Mouse (Mus musculus): ENCODE measurements around the gene Kansl1. TPM values are rescaled to one million over a fixed set of nuclear protein-coding genes. Genes with fewer than 3 reads are reported as not detected.
"Not testable (repeated sequence)": the region's sequence is repeated elsewhere in the genome, so short reads cannot be mapped to it uniquely, and the experiment has no call there.

Kansl1 gene
- polyA plus RNA-seq, 1 experiment from 2014 or later: 33.6 TPM

DNA sequence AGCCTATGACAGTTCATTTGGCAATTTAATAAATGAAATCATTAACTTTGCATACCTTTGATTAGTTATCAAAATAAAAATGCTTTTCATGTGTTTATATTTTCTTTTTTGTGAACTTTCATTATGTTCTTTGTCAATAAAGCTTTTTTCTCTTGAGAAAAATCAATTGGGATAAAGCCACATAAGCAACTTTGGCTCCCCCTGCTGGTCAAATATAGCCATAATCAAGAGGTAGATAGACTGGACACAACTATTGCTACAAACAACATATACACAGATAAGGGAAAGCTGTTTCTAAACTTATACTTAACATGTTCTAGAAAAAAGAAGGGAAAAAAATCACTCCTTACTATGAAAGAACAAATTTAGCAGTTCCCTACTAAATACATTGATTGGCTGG is 7.1 kb downstream of the Kansl1 start:
- no peak overlapping the region for H3K27ac ChIP-seq (replicated peaks; ENCODE audit: low read depth, low read length)
- DNase-seq (ENCODE audit: low spot score) (peak; percentile 57), ATAC-seq (ENCODE audit: insufficient number of reproducible peaks, low FRiP score, low TSS enrichment, low read depth) (no peak)
- H3K27me3 ChIP-seq (ENCODE audit: control insufficient read depth, insufficient read depth, low read length): no peaks in the 10 kb centered on the region
- H3K36me3 ChIP-seq (ENCODE audit: control insufficient read depth, insufficient read depth, low read length): no peaks in the 10 kb centered on the region; the same call in 1 of the 2 replicates
- H3K4me1 ChIP-seq (ENCODE audit: control insufficient read depth, insufficient read depth, low read length): no peaks in the 10 kb centered on the region
- no peak overlapping the region for H3K9ac ChIP-seq (ENCODE audit: low read length)
- H3K4me2 ChIP-seq (ENCODE audit: low read depth, severe bottlenecking): no peak overlapping the region
- no peaks in the 10 kb centered on the region for H3K9me3 ChIP-seq (ENCODE audit: control insufficient read depth, low read length)
- no peak overlapping the region for H3K4me3 ChIP-seq (ENCODE audit: low read depth, low read length)

DNA sequence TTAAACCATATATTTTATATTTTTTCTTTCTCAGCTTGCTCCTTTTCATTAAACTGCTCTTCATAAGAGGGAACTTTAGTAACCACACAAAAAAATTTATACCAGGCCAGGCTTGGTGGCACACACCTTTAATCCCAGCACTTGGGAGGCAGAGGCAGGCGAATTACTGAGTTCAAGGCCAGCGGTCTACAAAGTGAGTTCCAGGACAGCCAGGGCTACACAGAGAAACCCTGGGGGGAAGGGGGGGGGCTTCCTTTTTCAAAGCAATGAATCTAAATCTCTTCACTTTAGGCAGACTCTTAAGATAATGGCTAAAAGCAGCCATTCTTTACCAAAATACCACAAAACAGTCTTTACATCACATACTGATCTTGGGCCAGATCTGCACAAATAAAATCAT is 9.0 kb downstream of the Kansl1 start:
- Histone ChIP-seq H3K36me3 (ENCODE audit: control insufficient read depth, insufficient read depth, low read length) (no peaks in the 10 kb centered on the region; the same call in 1 of the 2 replicates), H3K27ac (replicated peaks; ENCODE audit: low read depth, low read length) (no peak overlapping the region), H3K4me1 (ENCODE audit: control insufficient read depth, insufficient read depth, low read length) (no peaks in the 10 kb centered on the region), H3K4me2 (ENCODE audit: low read depth, severe bottlenecking) (no peak overlapping the region), H3K9me3 (ENCODE audit: control insufficient read depth, low read length) (no peaks in the 10 kb centered on the region), H3K4me3 (ENCODE audit: low read depth, low read length) (no peak overlapping the region), H3K27me3 (ENCODE audit: control insufficient read depth, insufficient read depth, low read length) (no peaks in the 10 kb centered on the region), H3K9ac (ENCODE audit: low read length) (no peak overlapping the region)
- DNase-seq (ENCODE audit: low spot score) (no peak), ATAC-seq (ENCODE audit: insufficient number of reproducible peaks, low FRiP score, low TSS enrichment, low read depth) (no peak)
- 97% methylated on average over 2 of the region's 2 CpGs for WGBS

DNA sequence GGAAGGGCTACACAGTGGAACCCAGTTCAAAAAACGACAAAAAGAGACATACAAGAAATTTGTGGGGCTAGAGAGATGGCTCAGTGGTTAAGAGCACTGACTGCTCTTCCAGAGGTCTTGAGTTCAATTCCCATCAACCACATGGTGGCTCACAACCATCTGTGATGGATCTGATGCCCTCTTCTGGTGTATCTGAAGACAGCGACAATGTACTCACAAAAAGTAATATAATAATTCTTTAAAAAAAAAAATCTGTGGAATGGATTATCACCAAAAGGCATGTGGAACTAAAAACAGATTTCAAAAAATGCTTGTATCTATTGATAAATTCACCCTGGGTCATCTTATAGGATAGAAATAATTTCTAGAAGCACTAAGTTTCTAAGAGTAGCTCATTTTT is 10.2 kb downstream of the Kansl1 start:
- H3K9ac ChIP-seq (ENCODE audit: low read length): no peak overlapping the region
- 74% methylated on average over 2 of the region's 2 CpGs for WGBS
- ATAC-seq (ENCODE audit: insufficient number of reproducible peaks, low FRiP score, low TSS enrichment, low read depth) (no peak), DNase-seq (ENCODE audit: low spot score) (no peak)
- no peak overlapping the region for H3K27ac ChIP-seq (replicated peaks; ENCODE audit: low read depth, low read length)
- no peak overlapping the region for H3K4me3 ChIP-seq (ENCODE audit: low read depth, low read length)
- H3K9me3 ChIP-seq (ENCODE audit: control insufficient read depth, low read length): no peaks in the 10 kb centered on the region
- H3K27me3 ChIP-seq (ENCODE audit: control insufficient read depth, insufficient read depth, low read length): no peaks in the 10 kb centered on the region
- no peaks in the 10 kb centered on the region; the same call in 1 of the 2 replicates for H3K36me3 ChIP-seq (ENCODE audit: control insufficient read depth, insufficient read depth, low read length)
- H3K4me2 ChIP-seq (ENCODE audit: low read depth, severe bottlenecking): no peak overlapping the region
- no peaks in the 10 kb centered on the region for H3K4me1 ChIP-seq (ENCODE audit: control insufficient read depth, insufficient read depth, low read length)

DNA sequence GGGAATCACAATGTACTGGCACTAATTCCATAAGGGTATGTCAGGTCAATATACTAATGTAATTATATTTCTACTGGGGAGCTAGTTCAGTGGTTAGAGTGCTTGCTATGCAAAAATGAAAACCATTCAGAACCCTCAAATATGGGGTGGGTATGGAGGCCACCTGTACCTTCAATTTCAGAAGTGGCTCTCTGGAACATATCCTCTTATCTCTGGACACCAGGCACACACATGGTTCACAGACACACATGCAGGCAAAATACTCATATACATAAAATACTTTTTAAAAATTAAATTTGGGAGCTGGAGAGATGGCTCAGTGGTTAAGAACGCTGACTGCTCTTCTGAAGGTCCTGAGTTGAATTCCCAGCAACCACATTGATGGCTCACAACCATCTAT is 16.0 kb downstream of the Kansl1 start:
- 89% methylated on average over 1 of the region's 1 CpGs for WGBS
- H3K4me2 ChIP-seq (ENCODE audit: low read depth, severe bottlenecking): no peak overlapping the region
- H3K4me1 ChIP-seq (ENCODE audit: control insufficient read depth, insufficient read depth, low read length): no peaks in the 10 kb centered on the region
- no peak overlapping the region for H3K4me3 ChIP-seq (ENCODE audit: low read depth, low read length)
- H3K36me3 ChIP-seq (ENCODE audit: control insufficient read depth, insufficient read depth, low read length): no peaks in the 10 kb centered on the region
- ATAC-seq (ENCODE audit: insufficient number of reproducible peaks, low FRiP score, low TSS enrichment, low read depth): no peak
- H3K27me3 ChIP-seq (ENCODE audit: control insufficient read depth, insufficient read depth, low read length): no peaks in the 10 kb centered on the region
- DNase-seq (ENCODE audit: low spot score): no peak
- H3K27ac ChIP-seq (replicated peaks; ENCODE audit: low read depth, low read length): no peak overlapping the region
- H3K9ac ChIP-seq (ENCODE audit: low read length): no peak overlapping the region
- H3K9me3 ChIP-seq (ENCODE audit: control insufficient read depth, low read length): no peaks in the 10 kb centered on the region

DNA sequence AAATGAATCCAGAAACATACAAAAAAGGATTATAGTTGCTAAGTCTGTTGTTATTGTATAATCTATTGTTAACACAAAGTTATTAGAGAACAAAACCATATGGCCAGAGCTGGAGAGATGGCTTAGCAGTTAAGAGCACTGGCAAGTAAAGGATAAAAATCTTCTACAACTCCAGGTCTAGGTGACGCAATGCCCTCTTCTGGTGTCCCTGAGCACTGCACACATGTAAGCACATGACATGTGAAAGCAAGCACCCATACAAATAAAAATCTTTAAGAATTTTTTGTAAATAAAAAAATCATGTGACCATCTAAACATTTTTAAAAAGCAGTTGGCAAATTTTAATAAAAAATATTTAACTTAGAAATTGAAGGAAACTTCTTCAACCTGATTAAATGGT is 17.4 kb downstream of the Kansl1 start:
- Histone ChIP-seq H3K9me3 (ENCODE audit: control insufficient read depth, low read length) (no peaks in the 10 kb centered on the region), H3K4me2 (ENCODE audit: low read depth, severe bottlenecking) (no peak overlapping the region), H3K4me3 (ENCODE audit: low read depth, low read length) (no peak overlapping the region), H3K36me3 (ENCODE audit: control insufficient read depth, insufficient read depth, low read length) (no peaks in the 10 kb centered on the region), H3K9ac (ENCODE audit: low read length) (no peak overlapping the region), H3K27ac (replicated peaks; ENCODE audit: low read depth, low read length) (no peak overlapping the region), H3K27me3 (ENCODE audit: control insufficient read depth, insufficient read depth, low read length) (no peaks in the 10 kb centered on the region), H3K4me1 (ENCODE audit: control insufficient read depth, insufficient read depth, low read length) (no peaks in the 10 kb centered on the region)
- WGBS: 95% methylated on average over 1 of the region's 1 CpGs
- DNase-seq (ENCODE audit: low spot score) (no peak), ATAC-seq (ENCODE audit: insufficient number of reproducible peaks, low FRiP score, low TSS enrichment, low read depth) (no peak)

DNA sequence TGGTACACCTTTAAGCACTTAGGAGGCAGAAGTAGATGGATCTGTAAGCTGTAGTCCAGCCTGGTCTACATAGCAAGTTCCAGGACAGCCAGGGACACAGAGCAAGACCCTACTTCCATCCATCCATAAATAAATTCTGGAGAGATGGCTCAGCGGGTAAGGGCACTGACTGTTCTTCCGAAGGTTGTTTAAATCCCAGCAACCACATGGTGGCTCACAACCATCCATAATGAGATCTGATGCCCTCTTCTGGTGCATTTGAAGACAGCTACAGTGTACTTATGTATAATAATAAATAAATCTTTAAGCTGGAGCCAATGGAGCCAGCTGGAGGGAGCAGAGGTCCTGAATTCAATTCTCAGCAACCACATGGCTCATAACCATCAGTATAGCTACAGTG is 20.2 kb downstream of the Kansl1 start:
- 79% methylated on average over 2 of the region's 2 CpGs for WGBS
- H3K4me2 ChIP-seq (ENCODE audit: low read depth, severe bottlenecking); ATAC-seq (ENCODE audit: insufficient number of reproducible peaks, low FRiP score, low TSS enrichment, low read depth); H3K9me3 ChIP-seq (ENCODE audit: control insufficient read depth, low read length); H3K9ac ChIP-seq (ENCODE audit: low read length); H3K27me3 ChIP-seq (ENCODE audit: control insufficient read depth, insufficient read depth, low read length); H3K27ac ChIP-seq (replicated peaks; ENCODE audit: low read depth, low read length); H3K36me3 ChIP-seq (ENCODE audit: control insufficient read depth, insufficient read depth, low read length); DNase-seq (ENCODE audit: low spot score); H3K4me1 ChIP-seq (ENCODE audit: control insufficient read depth, insufficient read depth, low read length); H3K4me3 ChIP-seq (ENCODE audit: low read depth, low read length): not testable (repeated sequence)

DNA sequence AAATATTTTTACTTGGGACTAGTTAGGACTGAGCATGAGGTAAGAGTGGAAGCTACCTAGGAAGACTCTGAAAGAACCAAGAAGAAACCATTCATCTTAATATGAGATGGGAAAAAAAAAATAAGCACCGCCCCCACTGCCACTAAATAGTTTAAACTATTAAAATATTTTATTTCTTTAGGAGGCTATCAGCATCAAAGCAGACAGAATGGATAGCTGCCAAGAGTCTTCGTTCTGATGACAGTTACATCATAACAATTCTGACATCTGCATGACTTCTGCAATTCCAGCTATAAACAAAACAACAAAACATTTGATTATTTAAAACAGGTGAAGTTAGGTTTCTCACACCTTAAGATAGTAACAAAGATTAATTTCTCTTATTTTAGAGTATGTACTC is 23.1 kb downstream of the Kansl1 start:
- Histone ChIP-seq H3K27me3 (ENCODE audit: control insufficient read depth, insufficient read depth, low read length) (no peaks in the 10 kb centered on the region), H3K4me1 (ENCODE audit: control insufficient read depth, insufficient read depth, low read length) (no peaks in the 10 kb centered on the region), H3K4me2 (ENCODE audit: low read depth, severe bottlenecking) (no peak overlapping the region), H3K4me3 (ENCODE audit: low read depth, low read length) (no peak overlapping the region), H3K27ac (replicated peaks; ENCODE audit: low read depth, low read length) (no peak overlapping the region), H3K36me3 (ENCODE audit: control insufficient read depth, insufficient read depth, low read length) (no peaks in the 10 kb centered on the region), H3K9ac (ENCODE audit: low read length) (no peak overlapping the region), H3K9me3 (ENCODE audit: control insufficient read depth, low read length) (no peaks in the 10 kb centered on the region)
- DNase-seq (ENCODE audit: low spot score) (no peak), ATAC-seq (ENCODE audit: insufficient number of reproducible peaks, low FRiP score, low TSS enrichment, low read depth) (no peak)
- 91% methylated on average over 2 of the region's 2 CpGs for WGBS

DNA sequence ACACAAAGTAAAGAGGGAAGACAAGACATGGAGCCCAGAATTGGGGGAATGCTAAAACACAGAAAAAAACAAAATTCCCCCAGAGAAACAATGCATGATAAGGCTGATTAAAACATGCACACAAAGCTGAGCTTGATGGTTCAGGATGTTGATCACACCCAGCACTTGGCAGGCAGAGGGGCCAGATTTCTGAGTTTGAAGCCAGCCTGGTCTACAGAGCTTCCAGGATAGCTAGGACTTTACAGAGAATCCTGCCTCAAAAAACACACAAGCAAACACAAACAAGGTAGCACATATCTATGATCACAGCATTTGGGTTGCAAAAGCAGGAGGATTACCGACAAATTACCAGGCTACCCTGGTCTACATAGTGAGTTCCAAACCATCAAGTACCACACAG is 23.6 kb downstream of the Kansl1 start:
- ATAC-seq (ENCODE audit: insufficient number of reproducible peaks, low FRiP score, low TSS enrichment, low read depth) (no peak), DNase-seq (ENCODE audit: low spot score) (no peak)
- 97% methylated on average over 1 of the region's 1 CpGs for WGBS
- Histone ChIP-seq H3K4me3 (ENCODE audit: low read depth, low read length) (no peak overlapping the region), H3K9ac (ENCODE audit: low read length) (no peak overlapping the region), H3K4me1 (ENCODE audit: control insufficient read depth, insufficient read depth, low read length) (no peaks in the 10 kb centered on the region), H3K4me2 (ENCODE audit: low read depth, severe bottlenecking) (no peak overlapping the region), H3K27me3 (ENCODE audit: control insufficient read depth, insufficient read depth, low read length) (no peaks in the 10 kb centered on the region), H3K36me3 (ENCODE audit: control insufficient read depth, insufficient read depth, low read length) (no peaks in the 10 kb centered on the region), H3K27ac (replicated peaks; ENCODE audit: low read depth, low read length) (no peak overlapping the region), H3K9me3 (ENCODE audit: control insufficient read depth, low read length) (no peaks in the 10 kb centered on the region)

DNA sequence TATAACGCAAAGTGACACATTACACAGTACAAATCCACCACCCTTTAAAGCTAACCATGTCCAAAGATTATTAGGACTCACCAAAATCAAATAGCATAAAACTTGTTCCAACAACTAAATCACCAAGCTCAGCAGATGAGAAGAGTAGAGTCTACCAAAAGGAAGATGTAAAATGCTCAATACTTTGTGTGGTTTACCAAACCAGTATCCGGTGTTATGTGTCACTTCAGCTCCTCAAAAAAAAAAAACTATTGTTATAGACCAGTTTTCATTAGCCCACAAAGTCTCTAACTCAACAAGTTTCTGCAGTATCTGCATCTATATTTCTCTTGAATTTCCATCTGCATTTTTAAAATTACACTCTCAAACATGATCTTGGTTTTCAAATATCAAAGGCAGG is 25.3 kb downstream of the Kansl1 start:
- no peak for ATAC-seq (ENCODE audit: insufficient number of reproducible peaks, low FRiP score, low TSS enrichment, low read depth)
- H3K27ac ChIP-seq (replicated peaks; ENCODE audit: low read depth, low read length): no peak overlapping the region
- 45% methylated on average over 2 of the region's 2 CpGs for WGBS

More for the DNA sequence above, 25.3 kb downstream of the Kansl1 start:
- peak overlapping the region; percentile 67 for H3K4me2 ChIP-seq (ENCODE audit: low read depth, severe bottlenecking)
- H3K9me3 ChIP-seq (ENCODE audit: control insufficient read depth, low read length): no peaks in the 10 kb centered on the region
- no peaks in the 10 kb centered on the region for H3K27me3 ChIP-seq (ENCODE audit: control insufficient read depth, insufficient read depth, low read length)
- DNase-seq (ENCODE audit: low spot score): no peak
- no peaks in the 10 kb centered on the region for H3K4me1 ChIP-seq (ENCODE audit: control insufficient read depth, insufficient read depth, low read length)
- H3K9ac ChIP-seq (ENCODE audit: low read length): no peak overlapping the region
- peak overlapping the region; percentile 73 for H3K4me3 ChIP-seq (ENCODE audit: low read depth, low read length)
- no peaks in the 10 kb centered on the region for H3K36me3 ChIP-seq (ENCODE audit: control insufficient read depth, insufficient read depth, low read length)
